Mouse (Mus musculus): ENCODE measurements around the gene Prss44.

GRCm38 (mm10) chr9:110781256-110781721 is 32.5 kb upstream of the Prss44 start:
- no peak for TF ChIP-seq POLR2A (IDR thresholded peaks at IDR 0.05; ENCODE audit: insufficient read length, low read depth)
- no peak for TF ChIP-seq MAX (IDR thresholded peaks at IDR 0.05; ENCODE audit: low read depth)
- peak in 1 of 3 experiments; percentile 38 for TF ChIP-seq MYOD1 (IDR thresholded peaks at IDR 0.05; ENCODE audit: control insufficient read depth in 1 of 3, insufficient read length in 2 of 3, low read depth in 2 of 3)
- no peak for TF ChIP-seq USF1 (IDR thresholded peaks at IDR 0.05; ENCODE audit: low read depth)
- TF ChIP-seq REST (IDR thresholded peaks at IDR 0.05; ENCODE audit: insufficient read depth, insufficient read length): no peak
- TF ChIP-seq TCF3 (IDR thresholded peaks at IDR 0.05; ENCODE audit: insufficient read length, low read depth): peak; percentile 14
- no peak for TF ChIP-seq E2F4 (IDR thresholded peaks at IDR 0.05; ENCODE audit: insufficient read depth)
- TF ChIP-seq CEBPB (IDR thresholded peaks at IDR 0.05; ENCODE audit: insufficient read depth, poor library complexity, severe bottlenecking): no peak
- peak in 1 of 3 experiments; percentile 49 for TF ChIP-seq MYOG (IDR thresholded peaks at IDR 0.05; ENCODE audit: control insufficient read depth in 1 of 3, insufficient read depth in 1 of 3, insufficient read length in 2 of 3, low read depth in 2 of 3)
- no peak for TF ChIP-seq TCF12 (IDR thresholded peaks at IDR 0.05; ENCODE audit: insufficient read depth, poor library complexity, severe bottlenecking)
- no peak for TF ChIP-seq POLR2AphosphoS2 (IDR thresholded peaks at IDR 0.05; ENCODE audit: insufficient read length, low read depth)
- TF ChIP-seq SRF (IDR thresholded peaks at IDR 0.05; ENCODE audit: control insufficient read depth, insufficient read length, low read depth): no peak
